Mouse (Mus musculus) olfactory bulb, adult 2 months (tissue): ENCODE results near the gene Creb3l1.

Experiments used
- CTCF ChIP-seq: fragments of 200-500 bp; IDR thresholded peaks from 2 replicates; pipeline ENCODE4 v1.5.1; 2012; ENCODE audit warnings: low read depth, mild to moderate bottlenecking, low read length, moderate library complexity; ENCODE audit not compliant: insufficient read depth
- POLR2A ChIP-seq: fragments of 200-500 bp; IDR thresholded peaks from 2 replicates; pipeline ENCODE4 v1.6.1; 2012; ENCODE audit warnings: mild to moderate bottlenecking, low read depth, low read length, moderate library complexity; ENCODE audit not compliant: insufficient read depth

GRCm38 (mm10) chr2:91933471-91933870, 90.8 kb downstream of the Creb3l1 start:
- TF ChIP-seq POLR2A (no peak), CTCF (no peak)
